ENCODE assay signal across 8 mouse cellular contexts in the genomic region with DNA sequence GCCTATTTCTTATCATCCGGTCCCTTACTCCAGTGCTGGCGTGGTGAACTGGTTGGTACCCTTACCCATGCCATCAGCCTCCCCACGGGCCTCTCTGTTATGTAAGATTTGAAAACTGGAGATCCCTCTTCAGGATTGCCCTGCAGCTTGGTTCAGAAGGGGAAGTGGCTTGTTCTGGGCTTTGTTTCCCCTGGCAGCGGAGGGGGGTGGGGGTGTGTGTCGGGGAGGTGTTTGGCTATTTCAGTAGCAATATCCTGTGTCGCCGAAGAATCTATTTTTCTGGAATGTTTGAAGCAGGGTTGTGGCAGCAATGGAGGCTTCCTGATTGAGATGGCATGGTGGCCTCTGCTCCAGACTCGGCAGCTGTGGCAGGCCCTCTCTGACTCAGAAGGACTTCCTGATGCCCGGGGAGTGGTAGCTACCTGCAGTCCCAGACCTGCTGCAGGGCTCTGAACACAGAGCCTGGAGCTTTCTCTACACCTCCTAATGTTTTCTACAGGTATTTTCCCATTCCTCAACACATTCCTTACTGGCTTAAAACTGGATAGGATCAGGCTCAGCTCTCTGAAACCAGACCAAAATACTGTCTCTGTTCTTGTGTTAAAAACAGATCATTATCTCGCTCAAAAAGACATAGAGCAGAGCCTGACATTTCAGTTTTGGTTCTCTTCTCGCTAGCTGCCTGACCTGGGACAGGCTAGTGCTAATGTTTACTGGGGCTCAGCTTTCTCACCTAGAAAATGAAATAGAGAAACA.
A peak's percentile ranks its signal among the peaks of the same experiment; 100 is the strongest.
DNase-seq lines count a peak whose midpoint lies in the region; ATAC-seq and TF ChIP-seq lines count a peak whose summit lies in the region.

No protein-coding gene starts in this region.

- ATAC-seq in activated CD4-positive, CD25-positive, alpha-beta regulatory T cell, adult 4 months = peak; percentile 41
- ATAC-seq in hindbrain, embryonic 11.5 days (ENCODE audit: low FRiP score) = no peak
- peak; percentile 35 for ATAC-seq in neutrophil, adult 5-6 weeks (ENCODE audit: extremely low read depth, insufficient number of reproducible peaks, low FRiP score, poor library complexity, severe bottlenecking)

- in situ Hi-C loops in CH12.LX (cut with MboI; ENCODE audit: low pct_ligation_motif_present, low pct_unique_long_range_greater_than_20kb, low sequenced_read_pairs) = no loop called here

- DNase-seq in CH12.LX (ENCODE audit: extremely low read depth) = peak; percentile 70
- DNase-seq in hindbrain, embryonic 11.5 days (ENCODE audit: low spot score) = no peak
- DNase-seq in lung, adult 18-20 months = peak; percentile 71 to 74
- DNase-seq in right cerebral cortex, adult 18-20 months = no peak
- no peak for DNase-seq in left cerebral cortex, adult 11 months (ENCODE audit: low spot score)
- DNase-seq in cerebellum, postnatal 36 days = no peak

- H3K79me2 ChIP-seq in CH12.LX (replicated peaks; ENCODE audit: control insufficient read depth, extremely low read depth, insufficient read depth, poor library complexity, severe bottlenecking) = peaks cover 17% of the 10 kb centered on the region

- TF ChIP-seq EP300 in CH12.LX (IDR thresholded peaks at IDR 0.05; ENCODE audit: low read length) = peak; percentile 60

- dilution Hi-C loops in CH12.LX (cut with MboI; ENCODE audit: extremely low pct_ligation_motif_present, extremely low pct_unique_long_range_greater_than_20kb, low sequenced_read_pairs) = no loop called here

- WGBS in hindbrain, embryonic 11.5 days = 84% methylated on average over 11 of the region's 11 CpGs

- H3K9me3 ChIP-seq in CH12.LX (replicated peaks; ENCODE audit: low read length) = no peaks in the 10 kb centered on the region
- H3K9me3 ChIP-seq in hindbrain, embryonic 11.5 days (ENCODE audit: control insufficient read depth, low read length) = no peaks in the 10 kb centered on the region

- peaks cover 7 to 40% of the 10 kb centered on the region in 2 experiments for H3K36me3 ChIP-seq in CH12.LX (replicated peaks in 1 of 2; ENCODE audit: control insufficient read depth in 1 of 2, insufficient read depth in 1 of 2, low read length in 1 of 2)
- H3K36me3 ChIP-seq in hindbrain, embryonic 11.5 days (ENCODE audit: control insufficient read depth, insufficient read depth, low read length) = no peaks in the 10 kb centered on the region

- peak overlapping the region; percentile 96 for H3K27ac ChIP-seq in CH12.LX (ENCODE audit: insufficient read depth, low read depth)
- H3K27ac ChIP-seq in hindbrain, embryonic 11.5 days (ENCODE audit: low read depth, low read length) = 0 out of 2 replicates have a peak overlapping the region, but pooled peaks have one; percentile 2

- peak overlapping the region; percentile 61 for H3K4me2 ChIP-seq in CH12.LX (ENCODE audit: insufficient read depth, low read depth, poor library complexity, severe bottlenecking)
- H3K4me2 ChIP-seq in hindbrain, embryonic 11.5 days (replicated peaks; ENCODE audit: low read depth, low read length) = no peak overlapping the region

- no peak for TF ChIP-seq CTCF in CH12.LX (conservative IDR thresholded peaks at IDR 0.05 in 1 of 2, IDR thresholded peaks at IDR 0.05 in 1 of 2; ENCODE audit: low read depth in 2 of 2, low read length in 2 of 2)

- peak overlapping the region; percentile 50 for H3K9ac ChIP-seq in CH12.LX (ENCODE audit: insufficient read depth, low read depth)
- H3K9ac ChIP-seq in hindbrain, embryonic 11.5 days (ENCODE audit: low read depth, low read length) = no peak overlapping the region

- H3K4me3 ChIP-seq in CH12.LX (replicated peaks in 1 of 3; ENCODE audit: low read depth in 2 of 3, low read length in 2 of 3, poor library complexity in 1 of 3) = peak overlapping the region; percentile 28 to 38 (median 30)
- no peak overlapping the region for H3K4me3 ChIP-seq in hindbrain, embryonic 11.5 days (ENCODE audit: low read depth, low read length)

- H3K27me3 ChIP-seq in CH12.LX (replicated peaks) = no peaks in the 10 kb centered on the region
- no peaks in the 10 kb centered on the region for H3K27me3 ChIP-seq in hindbrain, embryonic 11.5 days (ENCODE audit: control insufficient read depth, insufficient read depth, low read length)

- TF ChIP-seq POLR2A in CH12.LX (IDR thresholded peaks at IDR 0.05; ENCODE audit: low read depth, low read length) = no peak

- peaks cover 46 to 87% of the 10 kb centered on the region in 2 experiments for H3K4me1 ChIP-seq in CH12.LX (ENCODE audit: control insufficient read depth in 1 of 2, insufficient read depth in 2 of 2)
- 0 out of 2 replicates have a peak, but pooled peaks cover 9% of the 10 kb centered on the region for H3K4me1 ChIP-seq in hindbrain, embryonic 11.5 days (replicated peaks; ENCODE audit: control insufficient read depth, insufficient read depth, low read length)

- TF ChIP-seq RAD21 in CH12.LX (IDR thresholded peaks at IDR 0.05; ENCODE audit: low read depth, low read length) = no peak; the same call in 1 of the 2 replicates

TF ChIP-seq in CH12.LX, 34 proteins besides CTCF, POLR2A, EP300 and RAD21:
- TF ChIP-seq ETS1 (conservative IDR thresholded peaks at IDR 0.05; ENCODE audit: low read depth, low read length) (peak; percentile 73), MYC (IDR thresholded peaks at IDR 0.05; ENCODE audit: low read depth, low read length) (0 out of 2 replicates have a peak, but pooled peaks have one; percentile 7), GABPA (IDR thresholded peaks at IDR 0.05; ENCODE audit: insufficient replicate concordance, low read depth, low read length) (no peak), POLR2AphosphoS2 (IDR thresholded peaks at IDR 0.05; ENCODE audit: low read depth, low read length) (no peak), USF2 (conservative IDR thresholded peaks at IDR 0.05; ENCODE audit: low read depth, low read length) (no peak), ZNF384 (IDR thresholded peaks at IDR 0.05; ENCODE audit: low read depth, low read length) (no peak), PAX5 (IDR thresholded peaks at IDR 0.05; ENCODE audit: low read length) (no peak), MEF2A (IDR thresholded peaks at IDR 0.05; ENCODE audit: borderline replicate concordance, low read depth, low read length) (peak; percentile 80; the same call in 1 of the 2 replicates), JUND (conservative IDR thresholded peaks at IDR 0.05; ENCODE audit: low read depth, low read length) (no peak), ZKSCAN1 (IDR thresholded peaks at IDR 0.05; ENCODE audit: borderline replicate concordance, low read depth, low read length) (no peak), CHD2 (IDR thresholded peaks at IDR 0.05; ENCODE audit: low read length) (peak; percentile 64; the same call in 1 of the 2 replicates), IRF4 (IDR thresholded peaks at IDR 0.05; ENCODE audit: low read depth, low read length) (peak; percentile 59), MAZ (IDR thresholded peaks at IDR 0.05; ENCODE audit: low read depth, low read length) (no peak; the same call in 1 of the 2 replicates), TCF12 (IDR thresholded peaks at IDR 0.05; ENCODE audit: low read depth, low read length) (peak; percentile 60; the same call in 1 of the 2 replicates), NRF1 (IDR thresholded peaks at IDR 0.05; ENCODE audit: low read depth, low read length) (no peak), TBP (conservative IDR thresholded peaks at IDR 0.05; ENCODE audit: low read depth, low read length) (no peak), E2F4 (IDR thresholded peaks at IDR 0.05; ENCODE audit: insufficient replicate concordance, low read depth, low read length) (no peak), KAT2A (IDR thresholded peaks at IDR 0.05; ENCODE audit: insufficient replicate concordance, low read length) (no peak), UBTF (IDR thresholded peaks at IDR 0.05; ENCODE audit: low read depth, low read length) (no peak), SIN3A (IDR thresholded peaks at IDR 0.05; ENCODE audit: low read length) (no peak; the same call in none of the 2 replicates), MXI1 (IDR thresholded peaks at IDR 0.05; ENCODE audit: low read depth, low read length) (no peak), MAX (IDR thresholded peaks at IDR 0.05; ENCODE audit: low read length) (no peak), ELF1 (IDR thresholded peaks at IDR 0.05; ENCODE audit: low read depth, low read length) (peak; percentile 69), HCFC1 (IDR thresholded peaks at IDR 0.05; ENCODE audit: low read depth, low read length) (peak; percentile 32; the same call in 1 of the 2 replicates), MAFK (IDR thresholded peaks at IDR 0.05; ENCODE audit: insufficient replicate concordance, low read length) (no peak), JUN (IDR thresholded peaks at IDR 0.05; ENCODE audit: insufficient read depth, low read depth, low read length) (no peak), BHLHE40 (IDR thresholded peaks at IDR 0.05; ENCODE audit: low read depth, low read length) (no peak), CHD1 (IDR thresholded peaks at IDR 0.05; ENCODE audit: low read depth, low read length) (no peak; the same call in 1 of the 2 replicates), ZMIZ1 (IDR thresholded peaks at IDR 0.05; ENCODE audit: low read depth, low read length) (peak; percentile 21; the same call in 1 of the 2 replicates), USF1 (IDR thresholded peaks at IDR 0.05; ENCODE audit: low read depth, low read length) (no peak), NELFE (IDR thresholded peaks at IDR 0.05; ENCODE audit: low read depth, low read length) (no peak), RCOR1 (conservative IDR thresholded peaks at IDR 0.05; ENCODE audit: low read depth, low read length) (0 out of 2 replicates have a peak, but pooled peaks have one; percentile 36), ZC3H11A (IDR thresholded peaks at IDR 0.05; ENCODE audit: low read depth, low read length) (no peak), SMC3 (IDR thresholded peaks at IDR 0.05; ENCODE audit: low read depth, low read length) (no peak; the same call in 1 of the 2 replicates)
TF ChIP-seq in CH12.LX: peak in this region for 10.

Comparison
In these comparisons a context has a peak if more than half of its experiments do, and no peak if none do; other contexts are left out.
1. DNase-seq: peak in CH12.LX (single experiment) and lung, adult 18-20 months (2 of 2); none in hindbrain, embryonic 11.5 days (single experiment), right cerebral cortex, adult 18-20 months (single experiment), left cerebral cortex, adult 11 months (single experiment) and cerebellum, postnatal 36 days (0 of 2).